Mouse (Mus musculus) left cerebral cortex, adult 18-20 months (tissue): Measurements from ENCODE around the gene Ugt1a9. TPM values are rescaled to one million over a fixed set of nuclear protein-coding genes. Genes with fewer than 3 reads are reported as not detected.

ENCODE experiments used
- DNase-seq, 2 experiments: peaks; one replicate each; pipeline ENCODE4 v3.0.0; 2021 to 2022; ENCODE audit warnings: low spot score in 2 of 2, mixed read lengths in 1 of 2
- total RNA-seq, 2 experiments: library from RNA; stranded (reverse); gene quantifications; 2 replicates each; pipeline ENCODE4 v1.2.3; 2021

The Ugt1a9 gene
- total RNA-seq, 2 experiments from 2014 or later, result not detected

DNA sequence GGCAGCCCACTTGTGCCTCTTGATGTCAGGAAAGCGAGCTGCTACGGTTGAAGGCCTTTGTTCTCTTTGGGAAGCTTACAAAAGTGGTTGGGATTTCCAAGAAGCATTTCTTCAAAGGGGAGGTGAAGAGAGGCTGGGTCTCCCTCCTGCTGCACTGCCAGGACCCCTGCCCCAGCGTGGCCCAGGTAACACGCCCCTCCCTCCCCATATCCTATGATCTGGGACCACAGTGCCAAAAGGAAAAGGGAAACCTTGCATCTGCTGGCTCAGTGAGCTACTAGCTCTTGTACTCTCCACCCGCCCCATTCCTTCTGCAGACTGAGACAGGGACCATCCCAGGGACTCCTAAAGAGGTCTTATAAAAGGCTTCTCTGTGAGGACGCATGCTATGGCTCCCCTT lies 187.1 kb downstream of the Ugt1a9 start:
- DNase-seq, result no peak

DNA sequence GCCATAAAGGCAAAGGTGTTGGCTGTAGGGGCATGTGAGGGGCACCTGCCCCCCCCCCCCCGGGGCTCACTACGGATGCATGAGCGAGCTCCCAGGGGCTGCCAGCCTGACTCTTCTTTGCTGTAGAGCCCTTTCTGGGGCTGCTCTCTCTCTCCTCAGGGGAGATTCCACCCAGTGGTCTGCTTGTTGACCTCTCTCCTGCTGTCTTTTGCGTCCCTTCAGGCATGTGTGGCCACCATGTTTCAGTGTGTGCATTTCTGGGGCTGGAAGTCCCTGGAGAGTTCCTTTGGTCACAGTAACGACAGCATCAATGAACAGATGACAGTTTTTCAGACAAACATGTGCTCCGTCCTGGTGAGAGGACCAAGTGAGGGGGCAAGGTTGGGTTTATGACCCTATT lies 187.8 kb downstream of the Ugt1a9 start:
- no peak for DNase-seq

DNA sequence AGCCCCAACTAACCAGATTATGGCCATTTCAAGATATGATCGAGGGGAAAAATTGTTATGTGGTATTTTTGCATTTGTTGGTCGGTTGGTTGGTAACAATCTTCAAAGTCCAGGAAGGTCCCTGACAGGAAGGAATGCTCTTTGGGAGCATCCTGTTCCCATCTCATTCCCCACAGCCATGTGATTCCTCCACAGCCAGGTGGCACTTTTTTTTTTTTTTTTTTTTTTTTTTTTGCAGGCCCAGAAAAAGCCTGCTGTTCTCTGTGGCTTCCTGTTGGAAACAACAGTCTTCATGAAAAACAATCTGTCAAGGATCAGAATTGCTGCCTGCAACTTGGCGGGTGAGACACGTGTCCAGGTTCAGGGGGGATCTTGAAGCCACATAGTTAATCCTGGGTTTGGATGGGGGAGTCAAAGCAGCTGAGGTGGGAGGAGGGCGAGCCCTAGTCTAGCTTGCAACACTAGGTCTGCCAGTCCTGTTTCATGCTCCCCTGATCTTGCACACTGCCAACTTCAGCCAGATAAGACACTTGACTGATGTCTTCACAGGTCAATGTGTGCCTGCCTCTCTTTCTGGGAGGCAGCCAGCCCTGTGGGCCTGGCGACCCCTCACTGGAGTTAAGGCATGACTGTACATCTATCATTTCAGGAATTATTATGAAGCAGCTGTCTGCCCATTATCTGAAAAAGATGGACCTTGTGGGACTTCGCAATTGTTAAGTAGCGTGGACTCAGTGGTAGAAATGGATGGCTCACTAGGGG lies 188.5 kb downstream of the Ugt1a9 start:
- DNase-seq, result no peak

DNA sequence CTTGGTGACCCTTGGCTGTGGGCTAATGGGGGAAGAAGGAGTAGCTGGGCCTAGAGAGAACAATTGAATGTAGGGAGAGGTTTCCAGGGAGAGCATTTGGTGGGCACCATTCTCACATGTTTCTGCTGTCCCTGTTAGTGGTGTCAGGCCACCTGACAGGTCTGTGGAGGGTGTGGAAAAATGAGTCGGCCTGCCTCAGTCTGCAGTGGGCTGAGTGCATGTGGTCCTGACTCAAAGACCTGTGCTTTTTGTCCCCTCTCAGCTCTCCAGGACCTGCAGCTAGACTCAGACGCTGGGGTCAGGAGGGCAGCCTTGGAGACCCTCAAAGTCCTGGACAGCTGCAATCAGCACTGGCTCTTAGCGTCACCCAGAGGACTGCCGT lies 189.0 kb downstream of the Ugt1a9 start:
- DNase-seq, result no peak

DNA sequence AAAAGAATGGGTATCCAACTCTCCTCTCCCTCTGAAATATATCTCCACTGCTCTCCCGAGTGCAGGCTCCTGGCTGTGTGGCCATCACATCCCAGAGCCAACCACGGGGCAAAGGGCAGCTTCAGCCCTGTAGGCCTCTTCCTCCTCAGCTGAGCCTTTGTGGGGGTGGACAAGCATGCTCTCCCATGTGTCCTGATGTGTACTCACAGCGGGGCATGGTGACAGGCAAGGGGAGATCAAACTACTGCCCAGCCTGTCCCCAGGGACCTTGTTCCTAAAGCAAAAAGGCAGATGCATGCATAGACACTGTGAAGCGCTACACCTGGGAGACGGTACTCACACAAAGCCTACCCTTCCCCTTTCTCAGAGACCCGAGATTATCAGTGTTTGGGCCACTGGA lies 189.5 kb downstream of the Ugt1a9 start:
- no peak for DNase-seq

DNA sequence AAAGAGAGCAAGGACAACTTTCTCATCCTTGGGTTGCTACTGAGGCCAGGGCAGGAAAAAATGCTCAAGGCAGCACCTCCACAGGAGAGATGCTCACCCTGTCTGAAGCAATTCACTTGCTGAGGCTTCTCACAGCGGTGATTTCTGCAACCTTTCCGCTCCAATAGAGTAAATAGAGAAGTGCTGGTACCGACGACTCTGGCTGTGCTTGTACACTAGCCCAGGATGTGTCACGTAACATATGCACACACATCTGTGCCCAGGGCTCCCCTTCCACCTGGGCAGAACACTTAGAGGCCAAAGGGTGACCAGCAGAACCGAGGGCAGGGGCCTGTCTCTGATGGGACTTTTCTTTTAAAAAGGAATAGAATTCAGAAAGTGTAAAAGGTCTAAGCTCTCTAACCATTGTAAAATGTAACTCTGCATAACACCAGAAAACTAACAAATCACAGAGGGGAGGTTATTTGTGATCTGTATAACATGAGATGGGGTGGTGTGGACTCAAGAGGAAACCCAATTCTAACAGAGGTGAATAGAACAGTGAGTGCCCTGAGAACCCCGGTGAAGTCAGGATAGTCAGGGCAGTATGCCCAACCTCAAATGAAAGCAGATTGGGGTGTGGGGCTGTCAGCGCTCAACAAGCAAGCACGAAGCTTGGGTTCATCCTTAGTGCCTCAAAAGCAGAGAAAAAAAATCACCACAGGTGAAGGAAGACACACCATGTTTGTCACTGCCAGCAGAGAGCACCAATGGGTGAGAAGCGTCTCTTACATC lies 190.2 kb downstream of the Ugt1a9 start:
- no peak for DNase-seq

DNA sequence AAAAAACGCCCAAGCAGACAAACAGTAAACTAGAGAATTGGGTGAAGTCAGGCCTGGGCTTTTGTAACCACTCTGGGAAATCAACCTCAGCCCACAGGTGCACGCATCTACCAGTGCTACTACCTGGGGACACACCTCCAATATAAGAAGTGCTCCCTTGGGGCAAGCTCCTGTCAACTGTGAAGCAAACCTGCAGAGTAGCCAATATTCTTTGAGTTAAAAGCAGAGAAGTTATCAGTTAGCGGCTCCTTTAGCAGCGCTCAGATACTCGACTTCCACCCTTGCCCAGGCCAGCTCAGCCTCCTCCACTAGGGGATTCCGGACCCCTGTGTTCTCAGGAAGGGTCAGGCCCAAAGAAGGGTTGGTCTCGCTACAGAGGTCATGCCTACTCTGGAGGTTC lies 191.1 kb downstream of the Ugt1a9 start:
- DNase-seq, result no peak

DNA sequence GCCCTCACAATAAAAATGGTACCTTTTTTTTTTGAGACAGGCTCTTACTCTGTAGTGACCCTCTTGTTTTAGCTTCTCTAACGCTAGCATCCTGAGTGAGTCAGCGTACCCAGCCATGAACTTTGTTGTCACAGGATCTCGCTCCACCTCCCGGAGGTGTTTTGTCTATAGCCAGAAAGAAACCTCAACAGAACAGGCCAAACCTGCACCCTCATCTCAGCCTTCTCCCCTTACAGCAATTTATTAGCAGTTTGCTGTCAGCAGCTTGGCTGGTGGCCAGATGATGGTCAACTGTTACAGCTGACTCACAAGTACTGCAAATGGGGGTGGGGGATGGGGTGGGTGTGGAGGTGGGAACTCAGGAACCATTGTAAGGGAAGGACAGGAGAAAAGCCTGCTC lies 191.7 kb downstream of the Ugt1a9 start:
- no peak for DNase-seq

DNA sequence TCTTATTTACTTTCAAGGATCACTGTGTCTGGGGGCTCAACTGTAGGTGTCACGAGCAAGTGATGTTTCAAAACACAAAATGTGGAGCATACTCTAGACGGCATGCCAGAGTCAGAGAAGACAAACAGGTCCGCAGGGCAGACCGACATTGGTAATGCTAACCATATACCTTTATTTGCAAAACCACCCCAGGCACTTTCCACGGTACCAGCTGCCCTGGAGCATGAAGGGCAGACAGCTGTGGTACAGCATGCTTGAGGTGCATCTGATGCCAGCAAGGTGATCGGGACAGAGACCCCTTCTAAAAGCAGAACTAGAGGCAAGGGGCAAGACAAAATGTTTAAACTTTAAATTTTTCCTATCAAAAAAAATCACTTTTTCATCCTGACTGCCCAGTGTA lies 192.4 kb downstream of the Ugt1a9 start:
- no peak for DNase-seq

DNA sequence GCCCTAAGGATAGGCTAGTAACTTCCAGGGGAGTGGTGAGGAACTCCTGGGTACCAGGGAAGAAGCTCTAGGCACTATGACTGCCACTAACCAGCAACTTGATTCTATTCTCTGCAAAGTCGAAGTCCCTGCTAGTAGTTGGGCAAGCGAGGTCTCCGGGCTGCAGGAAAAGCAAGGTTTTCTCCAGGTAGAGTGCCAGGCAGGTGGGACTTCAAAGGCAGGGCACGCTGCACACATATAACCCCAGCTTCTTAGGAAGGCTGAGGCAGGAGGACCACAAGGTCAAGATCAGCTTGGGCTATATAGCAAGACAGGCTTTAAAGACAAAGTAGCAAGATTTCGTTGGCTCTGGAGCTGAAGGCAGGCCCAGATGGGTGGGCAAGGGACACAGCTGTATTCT lies 193.2 kb downstream of the Ugt1a9 start:
- DNase-seq, result no peak

DNA sequence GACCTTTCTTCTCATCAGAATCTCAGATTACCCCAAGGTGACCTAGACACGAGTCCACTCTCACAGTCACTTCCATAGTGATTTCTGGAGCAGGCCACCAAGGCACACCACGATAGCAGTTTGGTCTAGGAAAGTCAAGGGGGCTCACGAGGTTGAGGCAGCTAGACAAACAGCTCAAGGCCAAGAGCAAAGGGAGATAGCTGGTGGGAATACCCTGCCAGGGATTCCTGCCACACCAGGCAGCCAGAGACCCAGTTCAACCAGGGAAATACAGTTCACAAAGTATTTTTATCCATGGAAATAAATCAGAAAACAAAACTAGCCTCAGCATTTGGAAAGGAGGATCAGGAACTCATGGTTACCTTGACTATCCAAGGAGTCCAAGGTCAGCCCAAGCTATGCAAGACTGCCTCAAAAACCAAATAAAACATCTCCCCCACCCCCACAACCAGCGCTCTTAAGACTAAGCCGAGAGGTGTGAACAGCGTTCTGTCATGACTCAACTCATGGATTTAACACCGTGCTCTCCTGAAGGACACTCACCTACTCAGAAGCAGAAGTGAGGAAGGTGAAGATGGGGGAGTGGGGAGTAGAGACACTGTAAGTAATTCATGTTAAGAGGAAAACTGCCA lies 193.8 kb downstream of the Ugt1a9 start:
- DNase-seq, result no peak

DNA sequence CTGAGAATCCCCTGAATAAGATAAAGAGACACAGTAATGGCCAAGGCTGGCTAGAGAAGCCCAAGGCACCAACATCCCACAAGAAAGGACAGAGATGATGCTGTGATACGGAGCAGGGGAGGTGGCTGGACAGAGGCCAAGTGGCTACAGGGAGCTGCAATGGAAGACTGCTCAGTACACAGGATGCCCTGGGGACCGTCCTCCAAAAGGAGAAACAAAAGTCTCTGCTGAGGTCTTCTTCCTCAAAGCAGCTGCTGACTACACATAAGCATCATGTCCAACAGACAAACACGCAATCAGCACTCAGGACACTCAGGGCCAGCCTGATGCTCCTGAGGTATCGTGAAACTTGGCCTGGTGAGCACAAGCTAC lies 194.3 kb downstream of the Ugt1a9 start:
- DNase-seq, result no peak

DNA sequence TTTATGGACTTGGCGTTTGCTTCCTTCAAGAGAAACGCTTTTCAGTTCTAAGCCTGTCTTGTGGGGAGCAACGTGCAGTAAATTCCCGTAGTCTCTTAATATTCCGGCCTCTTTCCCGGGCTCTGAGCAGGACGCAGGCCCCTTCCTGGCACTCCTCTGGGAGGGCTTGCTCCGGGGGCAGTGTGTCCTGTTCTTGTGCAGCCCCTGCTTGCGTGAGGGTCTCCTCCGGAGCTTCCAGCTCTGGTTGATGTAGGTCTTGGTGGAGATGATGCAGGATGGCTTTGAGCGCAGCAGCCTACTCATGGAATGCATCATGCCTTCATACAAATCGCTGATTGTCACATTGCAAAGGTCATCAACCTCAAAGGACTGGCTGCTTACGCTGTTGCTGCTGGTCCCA lies 195.5 kb downstream of the Ugt1a9 start:
- DNase-seq, result no peak

DNA sequence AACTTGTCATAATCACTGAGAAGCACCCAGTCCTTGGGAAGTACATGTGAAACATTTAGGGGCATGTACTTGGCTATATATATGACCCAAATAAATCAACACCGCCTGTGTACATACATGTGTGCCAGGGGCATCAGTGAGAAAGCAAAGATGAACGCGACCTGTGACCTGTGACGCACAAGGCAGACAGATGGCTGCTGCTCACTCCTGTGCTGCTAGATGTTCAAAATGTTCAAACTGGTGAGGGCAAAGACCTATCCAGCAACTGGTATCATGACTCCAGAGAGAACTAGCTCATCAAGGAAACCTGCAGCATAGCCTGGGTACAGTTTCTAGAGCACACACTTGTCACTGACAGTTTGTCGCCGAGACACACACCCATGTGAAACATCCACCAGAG lies 196.9 kb downstream of the Ugt1a9 start:
- no peak for DNase-seq

DNA sequence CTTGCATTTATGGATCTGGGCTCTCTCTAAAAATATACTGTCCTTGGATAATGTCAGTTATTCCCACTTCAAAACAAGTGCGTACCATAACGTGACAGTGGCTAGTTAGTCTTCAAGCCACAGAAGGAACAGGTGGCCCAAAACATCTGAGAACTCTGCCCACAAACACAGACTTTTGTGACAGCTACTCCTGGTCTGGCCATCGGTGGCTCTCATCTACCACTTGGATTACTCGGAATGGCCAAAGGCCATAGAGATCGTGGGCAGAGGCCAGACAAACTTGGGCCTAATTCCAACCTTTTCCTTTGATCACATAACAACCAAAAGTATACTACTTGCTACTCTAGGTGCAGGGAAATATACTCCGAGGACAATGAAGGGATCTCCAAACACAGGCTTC lies 197.5 kb downstream of the Ugt1a9 start:
- no peak for DNase-seq

Other genes starting within 250 kb of the Ugt1a9 start
- gene Dgkd, start 217.5 kb upstream of the Ugt1a9 start, total RNA-seq, result 10 to 100 TPM; 96.9 to 97.1 TPM
- gene Usp40, start 62.2 kb upstream of the Ugt1a9 start, total RNA-seq, result 10 to 100 TPM; 19.1 to 21.6 TPM
- gene Ugt1a10, start 15.4 kb upstream of the Ugt1a9 start, total RNA-seq, result not detected
- gene Ugt1a8, start 17.0 kb downstream of the Ugt1a9 start, total RNA-seq, result not detected
- under 1 TPM; 0.21 to 0.44 TPM for gene Ugt1a7c, start 24.3 kb downstream of the Ugt1a9 start, total RNA-seq
- gene Ugt1a6b, start 32.5 kb downstream of the Ugt1a9 start, total RNA-seq, result under 1 TPM in 1 of 2 experiments, not detected in 1; 0.30 TPM
- 1 to 10 TPM; 1.4 to 2.1 TPM for gene Ugt1a6a, start 64.0 kb downstream of the Ugt1a9 start, total RNA-seq
- gene Ugt1a5, start 95.2 kb downstream of the Ugt1a9 start, total RNA-seq, result not detected
- not detected for gene Ugt1a2, start 129.8 kb downstream of the Ugt1a9 start, total RNA-seq
- 1 to 10 TPM; 1.2 TPM for gene Dnajb3, start 135.0 kb downstream of the Ugt1a9 start, total RNA-seq
- gene Ugt1a1, start 141.2 kb downstream of the Ugt1a9 start, total RNA-seq, result not detected
- under 1 TPM in 1 of 2 experiments, not detected in 1; 0.58 TPM for gene Mroh2a, start 156.2 kb downstream of the Ugt1a9 start, total RNA-seq
- gene Hjurp, start 206.8 kb downstream of the Ugt1a9 start, total RNA-seq, result 10 to 100 TPM; 46.6 to 48.6 TPM
- under 1 TPM; 0.26 to 0.30 TPM for gene Trpm8, start 206.9 kb downstream of the Ugt1a9 start, total RNA-seq